Mouse (Mus musculus) MEL (cell line): ENCODE results near the gene Gm20458. TPM values are rescaled to one million over a fixed set of nuclear protein-coding genes. Genes with fewer than 3 reads are reported as not detected.

Experiments
- DNase-seq: peaks from one replicate; pipeline ENCODE4 v3.0.0; 2011; ENCODE audit warnings: low read depth, low spot score
- H3K27ac ChIP-seq: 2 replicates; pipeline ENCODE4 v1.5.1; 2012; ENCODE audit warnings: low read depth, mild to moderate bottlenecking, control low read depth, low read length, moderate library complexity; ENCODE audit not compliant: control insufficient read depth
- H3K27me3 ChIP-seq, 2 experiments: fragments of 150-350 bp in 1 of 2; sonication (generic) in 1 of 2; 2 replicates each; pipeline ENCODE4 v1.6.1; 2012; ENCODE audit warnings: low read length in 2 of 2, mild to moderate bottlenecking in 2 of 2, improper control_type of control experiment in 1 of 2, moderate library complexity in 1 of 2; ENCODE audit not compliant: insufficient read depth in 2 of 2, control insufficient read depth in 1 of 2
- H3K36me3 ChIP-seq, 2 experiments: 2 replicates each; pipeline ENCODE4 v1.6.1; 2012 to 2014; ENCODE audit warnings: low read length in 2 of 2, improper control_type of control experiment in 1 of 2, inconsistent platforms in 1 of 2, mild to moderate bottlenecking in 1 of 2; ENCODE audit not compliant: insufficient read depth in 2 of 2, control insufficient read depth in 1 of 2
- H3K4me1 ChIP-seq, 2 experiments: fragments of 150-350 bp in 1 of 2; sonication (generic) in 1 of 2; 2 replicates each; pipeline ENCODE4 v1.6.1; 2012; ENCODE audit warnings: low read length in 2 of 2, improper control_type of control experiment in 1 of 2, mild to moderate bottlenecking in 1 of 2; ENCODE audit not compliant: insufficient read depth in 2 of 2, control insufficient read depth in 1 of 2
- H3K4me3 ChIP-seq, 2 experiments: fragments of 150-350 bp in 1 of 2; sonication (generic) in 1 of 2; 2 replicates each; pipeline ENCODE4 v1.5.1; 2012; ENCODE audit warnings: low read depth in 2 of 2, low read length in 2 of 2, mild to moderate bottlenecking in 2 of 2, moderate library complexity in 2 of 2, control low read depth in 1 of 2, improper control_type of control experiment in 1 of 2; ENCODE audit not compliant: control insufficient read depth in 1 of 2, insufficient read depth in 1 of 2
- H3K79me2 ChIP-seq: 2 replicates; pipeline ENCODE4 v1.6.1; 2012; ENCODE audit warnings: mild to moderate bottlenecking, low read length, moderate library complexity; ENCODE audit not compliant: control insufficient read depth, poor library complexity, insufficient read depth
- H3K9ac ChIP-seq: 2 replicates; pipeline ENCODE4 v1.6.1; 2012; ENCODE audit warnings: low read depth, mild to moderate bottlenecking, control low read depth, low read length, moderate library complexity; ENCODE audit not compliant: control insufficient read depth, poor library complexity, severe bottlenecking
- H3K9me3 ChIP-seq: fragments of 150-350 bp; sonication (generic); replicated peaks from 2 replicates; pipeline ENCODE4 v1.6.1; 2012; ENCODE audit warnings: mild to moderate bottlenecking, low read length, improper control_type of control experiment, moderate library complexity; ENCODE audit not compliant: insufficient read depth
- BHLHE40 ChIP-seq: IDR thresholded peaks from 2 replicates; pipeline ENCODE4 v1.6.1; 2012; ENCODE audit warnings: low read depth, mild to moderate bottlenecking, inconsistent platforms, low read length, improper control_type of control experiment, borderline replicate concordance
- CHD1 ChIP-seq: IDR thresholded peaks from 2 replicates; pipeline ENCODE4 v1.6.1; 2012; ENCODE audit warnings: low read depth, mild to moderate bottlenecking, inconsistent platforms, low read length, improper control_type of control experiment
- CHD2 ChIP-seq: IDR thresholded peaks from 2 replicates; pipeline ENCODE4 v1.6.1; 2011; ENCODE audit warnings: low read length, improper control_type of control experiment
- CTCF ChIP-seq, 3 experiments: IDR thresholded peaks in 2 of 3; conservative IDR thresholded peaks in 1 of 3; 2 replicates each; pipeline ENCODE4 v1.5.1; 2011 to 2012; ENCODE audit warnings: low read length in 3 of 3, low read depth in 2 of 3, mild to moderate bottlenecking in 2 of 3, improper control_type of control experiment in 1 of 3, inconsistent platforms in 1 of 3, mixed read lengths in 1 of 3, moderate library complexity in 1 of 3; ENCODE audit not compliant: control insufficient read depth in 1 of 3, insufficient read depth in 1 of 3, poor library complexity in 1 of 3, severe bottlenecking in 1 of 3
- ETS1 ChIP-seq: IDR thresholded peaks from 2 replicates; pipeline ENCODE4 v1.6.1; 2012; ENCODE audit warnings: low read depth, mild to moderate bottlenecking, inconsistent platforms, low read length, improper control_type of control experiment, moderate library complexity
- GABPA ChIP-seq: IDR thresholded peaks from 2 replicates; pipeline ENCODE4 v1.6.1; 2012; ENCODE audit warnings: low read depth, mild to moderate bottlenecking, inconsistent platforms, low read length, improper control_type of control experiment, moderate library complexity
- GATA1 ChIP-seq: IDR thresholded peaks from 2 replicates; pipeline ENCODE4 v1.6.1; 2011; ENCODE audit warnings: low read depth, low read length, improper control_type of control experiment
- MAFK ChIP-seq: IDR thresholded peaks from 2 replicates; pipeline ENCODE4 v1.6.1; 2011; ENCODE audit warnings: low read depth, mild to moderate bottlenecking, low read length, improper control_type of control experiment, borderline replicate concordance
- MAX ChIP-seq: IDR thresholded peaks from 2 replicates; pipeline ENCODE4 v1.6.1; 2011; ENCODE audit warnings: low read length, improper control_type of control experiment
- MEF2A ChIP-seq: IDR thresholded peaks from 2 replicates; pipeline ENCODE4 v1.6.1; 2014; ENCODE audit warnings: low read depth, mild to moderate bottlenecking, inconsistent platforms, low read length, improper control_type of control experiment; ENCODE audit not compliant: poor library complexity, insufficient replicate concordance, severe bottlenecking; ENCODE audit errors: extremely low read depth
- MXI1 ChIP-seq: IDR thresholded peaks from 2 replicates; pipeline ENCODE4 v1.6.1; 2011; ENCODE audit warnings: mild to moderate bottlenecking, low read depth, low read length, improper control_type of control experiment
- MYB ChIP-seq: IDR thresholded peaks from 2 replicates; pipeline ENCODE4 v1.6.1; 2011; ENCODE audit warnings: mild to moderate bottlenecking, low read depth, low read length, improper control_type of control experiment
- MYC ChIP-seq: IDR thresholded peaks from 2 replicates; pipeline ENCODE4 v1.6.1; 2011; ENCODE audit warnings: low read depth, mild to moderate bottlenecking, low read length, improper control_type of control experiment, moderate library complexity
- NELFE ChIP-seq: IDR thresholded peaks from 2 replicates; pipeline ENCODE4 v1.6.1; 2011; ENCODE audit warnings: low read depth, low read length, improper control_type of control experiment
- NRF1 ChIP-seq: IDR thresholded peaks from 2 replicates; pipeline ENCODE4 v1.6.1; 2014; ENCODE audit warnings: low read depth, mild to moderate bottlenecking, inconsistent platforms, low read length, improper control_type of control experiment, moderate library complexity; ENCODE audit not compliant: poor library complexity, insufficient read depth, severe bottlenecking
- POLR2AphosphoS5 ChIP-seq: IDR thresholded peaks from 2 replicates; pipeline ENCODE4 v1.6.1; 2012; ENCODE audit warnings: low read depth, borderline replicate concordance, mild to moderate bottlenecking, inconsistent platforms, low read length, moderate library complexity, mixed read lengths
- RCOR1 ChIP-seq: IDR thresholded peaks from 2 replicates; pipeline ENCODE4 v1.6.1; 2012; ENCODE audit warnings: low read depth, mild to moderate bottlenecking, inconsistent platforms, low read length, improper control_type of control experiment
- TAL1 ChIP-seq: IDR thresholded peaks from 2 replicates; pipeline ENCODE4 v1.6.1; 2012; ENCODE audit warnings: mild to moderate bottlenecking, inconsistent platforms, low read length, moderate library complexity, mixed read lengths
- TBP ChIP-seq: IDR thresholded peaks from 2 replicates; pipeline ENCODE4 v1.8.0; 2011; ENCODE audit warnings: low read depth, low read length, improper control_type of control experiment
- TCF12 ChIP-seq: IDR thresholded peaks from 2 replicates; pipeline ENCODE4 v1.6.1; 2014; ENCODE audit warnings: low read depth, mild to moderate bottlenecking, inconsistent platforms, low read length, improper control_type of control experiment, moderate library complexity
- UBTF ChIP-seq: IDR thresholded peaks from 2 replicates; pipeline ENCODE4 v1.6.1; 2012; ENCODE audit warnings: low read depth, mild to moderate bottlenecking, inconsistent platforms, low read length, improper control_type of control experiment, moderate library complexity, borderline replicate concordance; ENCODE audit not compliant: insufficient read depth
- USF1 ChIP-seq: IDR thresholded peaks from 2 replicates; pipeline ENCODE4 v1.6.1; 2014; ENCODE audit warnings: low read depth, mild to moderate bottlenecking, inconsistent platforms, low read length, improper control_type of control experiment, moderate library complexity
- USF2 ChIP-seq, 2 experiments: IDR thresholded peaks; 2 replicates each; pipeline ENCODE4 v1.6.1; 2011 to 2012; ENCODE audit warnings: improper control_type of control experiment in 2 of 2, low read length in 2 of 2, borderline replicate concordance in 1 of 2, inconsistent platforms in 1 of 2, low read depth in 1 of 2, mild to moderate bottlenecking in 1 of 2; ENCODE audit not compliant: insufficient read depth in 1 of 2
- ZC3H11A ChIP-seq: IDR thresholded peaks from 2 replicates; pipeline ENCODE4 v1.6.1; 2012; ENCODE audit warnings: low read depth, mild to moderate bottlenecking, inconsistent platforms, low read length, improper control_type of control experiment
- ZKSCAN1 ChIP-seq: IDR thresholded peaks from 2 replicates; pipeline ENCODE4 v1.6.1; 2012; ENCODE audit warnings: low read depth, mild to moderate bottlenecking, inconsistent platforms, low read length, improper control_type of control experiment, moderate library complexity
- ZMIZ1 ChIP-seq: IDR thresholded peaks from 2 replicates; pipeline ENCODE4 v1.6.1; 2012; ENCODE audit warnings: low read depth, mild to moderate bottlenecking, inconsistent platforms, low read length, improper control_type of control experiment, moderate library complexity
- ZNF384 ChIP-seq: IDR thresholded peaks from 2 replicates; pipeline ENCODE4 v1.6.1; 2012; ENCODE audit warnings: low read depth, mild to moderate bottlenecking, inconsistent platforms, low read length, improper control_type of control experiment
- polyA plus RNA-seq, 2 experiments: library from polyadenylated mRNA; stranded (reverse) in 1 of 2; unstranded in 1 of 2; fragments of >175 nt in 1 of 2; fragments of >200 nt in 1 of 2; gene quantifications; 2 replicates each; pipeline versions ENCODE4 v1.2.1 to v1.2.4; 2012; ENCODE audit warnings: low replicate concordance in 2 of 2, low read depth in 1 of 2; ENCODE audit not compliant: insufficient read length in 2 of 2, insufficient read depth in 1 of 2, missing spikeins in 1 of 2
- total RNA-seq: library from RNA; depleted of rRNA; stranded (reverse); fragments of 300-350 nt; gene quantifications from 2 replicates; pipeline ENCODE4 v1.2.3, GENCODE M21; 2012

Gene Gm20458
- total and polyA plus RNA-seq, 3 experiments = 1.0 to 19.2 TPM; not detected in 1

DNA sequence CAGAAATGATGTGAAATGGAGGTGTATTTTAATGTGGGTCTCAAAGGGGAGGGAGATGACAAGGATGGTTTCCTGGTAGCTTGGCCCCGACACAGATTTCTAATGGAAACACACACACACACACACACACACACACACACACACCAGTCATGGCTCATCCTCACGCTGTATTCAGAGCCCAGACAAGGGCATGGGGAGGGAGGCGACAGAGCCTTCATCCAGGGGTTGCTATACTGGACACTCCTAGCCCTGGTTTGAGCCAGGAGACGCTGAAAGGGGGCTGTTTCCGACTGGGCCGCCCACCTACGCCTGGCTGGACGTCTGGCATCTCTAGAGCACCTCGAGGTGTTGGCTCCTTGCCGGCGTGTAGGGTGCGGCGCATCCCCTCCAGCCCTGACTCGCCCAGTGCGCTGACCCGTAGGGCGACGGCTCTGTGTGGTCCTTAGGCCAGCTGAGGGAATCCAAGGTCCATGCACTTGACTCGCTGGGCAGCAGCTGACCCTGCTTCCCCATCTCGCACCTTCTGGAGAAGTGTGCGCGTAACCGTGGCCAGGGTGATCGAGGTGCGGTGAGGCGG is 25.0 kb downstream of the Gm20458 start, which contains the start of gene Dbndd2:
TSS of gene Dbndd2 (plus strand) at position 426 of the 577 bp plus-strand sequence.
- H3K27me3 ChIP-seq = no peaks in the 10 kb centered on the region
- peak within 1 kb of the TSS; percentile 76 to 86 for H3K4me3 ChIP-seq
- no peaks in the 10 kb centered on the region for H3K9me3 ChIP-seq
- H3K9ac ChIP-seq = peak within 1 kb of the TSS; percentile 71
- H3K36me3 ChIP-seq = peaks cover 3 to 4% of the 10 kb centered on the region in 2 experiments
- no peak for DNase-seq
- H3K27ac ChIP-seq = no peak within 1 kb of the TSS
- H3K4me1 ChIP-seq = peaks cover 4 to 9% of the 10 kb centered on the region in 2 experiments; a peak in 3 of 4 replicates
- peaks cover 4% of the 10 kb centered on the region; the same call in 1 of the 2 replicates for H3K79me2 ChIP-seq
- TF ChIP-seq MAX (0 out of 2 replicates have a peak, but pooled peaks have one; percentile 19), CTCF (IDR thresholded peaks at IDR 0.05 in 2 of 3, conservative IDR thresholded peaks at IDR 0.05 in 1 of 3; ENCODE audit: control insufficient read depth in 1 of 3, insufficient read depth in 1 of 3, low read depth in 2 of 3, low read length in 3 of 3, poor library complexity in 1 of 3, severe bottlenecking in 1 of 3) (no peak)

- peaks cover 4 to 9% of the 10 kb centered on the region in 2 experiments; a peak in 3 of 4 replicates for H3K4me1 ChIP-seq
- no peaks in the 10 kb centered on the region for H3K27me3 ChIP-seq
- H3K9ac ChIP-seq = peak overlapping the region; percentile 71
- H3K79me2 ChIP-seq = peaks cover 4% of the 10 kb centered on the region; the same call in 1 of the 2 replicates
- peak overlapping the region; percentile 76 to 86 for H3K4me3 ChIP-seq
- H3K36me3 ChIP-seq = peaks cover 3 to 4% of the 10 kb centered on the region in 2 experiments
- peak; percentile 54 for DNase-seq
- no peaks in the 10 kb centered on the region for H3K9me3 ChIP-seq
- no peak overlapping the region for H3K27ac ChIP-seq
- TF ChIP-seq BHLHE40 = no peak
- no peak for TF ChIP-seq POLR2AphosphoS5
- no peak for TF ChIP-seq ZNF384
- TF ChIP-seq RCOR1 = no peak
- TF ChIP-seq MAFK = no peak
- TF ChIP-seq ETS1 = no peak
- TF ChIP-seq NRF1 = peak; percentile 50; the same call in 1 of the 2 replicates
- TF ChIP-seq MXI1 = no peak
- no peak for TF ChIP-seq MYC
- no peak for TF ChIP-seq MAX
- TF ChIP-seq CHD2 = no peak
- no peak for TF ChIP-seq GATA1
- TF ChIP-seq ZMIZ1 = no peak
- TF ChIP-seq MEF2A = no peak
- TF ChIP-seq ZC3H11A = no peak
- no peak for TF ChIP-seq CHD1
- no peak for TF ChIP-seq GABPA
- TF ChIP-seq USF2 (IDR thresholded peaks at IDR 0.05; ENCODE audit: borderline replicate concordance in 1 of 2, insufficient read depth in 1 of 2, low read depth in 1 of 2, low read length in 2 of 2) = no peak
- no peak for TF ChIP-seq USF1
- no peak for TF ChIP-seq MYB
- TF ChIP-seq TAL1 = no peak
- no peak for TF ChIP-seq ZKSCAN1
- TF ChIP-seq TCF12 = no peak
- TF ChIP-seq UBTF = no peak
- no peak for TF ChIP-seq TBP
- peak; percentile 25; the same call in 1 of the 2 replicates for TF ChIP-seq NELFE
Observed at GRCm38 (mm10) chr2:164486258-164487114, 25.7 kb downstream of the Gm20458 start.
